Mouse (Mus musculus) lung, adult 2 months (tissue): ENCODE measurements around the gene Cpm.
"Not testable (repeated sequence)": the region's sequence is repeated elsewhere in the genome, so short reads cannot be mapped to it uniquely, and the experiment has no call there.

ENCODE experiments used
- CTCF ChIP-seq: fragments of 200-500 bp; IDR thresholded peaks from 2 replicates; pipeline ENCODE4 v1.5.1; 2011; ENCODE audit warnings: mild to moderate bottlenecking, low read length, control low read depth; ENCODE audit not compliant: insufficient read depth
- POLR2A ChIP-seq: fragments of 200-500 bp; IDR thresholded peaks from 2 replicates; pipeline ENCODE4 v1.6.1; 2011; ENCODE audit warnings: low read depth, mild to moderate bottlenecking, control low read depth, low read length, borderline replicate concordance; ENCODE audit errors: extremely low read depth

- not testable (repeated sequence) for TF ChIP-seq POLR2A, CTCF
These were observed 12.5 kb upstream of the Cpm start for GRCm38 (mm10) chr10:117616765-117617164.
